Mouse (Mus musculus) limb, embryonic 11.5 days (tissue): ENCODE measurements around the gene Alyref. TPM values are rescaled to one million over a fixed set of nuclear protein-coding genes. Genes with fewer than 3 reads are reported as not detected.
A peak's percentile ranks its signal among the peaks of the same experiment; 100 is the strongest.

Source experiments
- ATAC-seq: fragments of 200-750 bp; cut with Nextera tagmentation; 2 replicates; pipeline ENCODE4 v1.8.0; 2017; ENCODE audit warnings: low read depth; ENCODE audit not compliant: insufficient number of reproducible peaks, low FRiP score, low TSS enrichment
- DNase-seq: peaks from one replicate; pipeline ENCODE4 v3.0.0-alpha.2; 2015; ENCODE audit warnings: low spot score
- H3K27ac ChIP-seq: fragments of 300-500 bp; sonication (generic); replicated peaks from 2 replicates; pipeline ENCODE4 v1.5.1; 2014; ENCODE audit warnings: low read depth, mild to moderate bottlenecking, low read length
- H3K27me3 ChIP-seq: fragments of 300-500 bp; sonication (generic); 2 replicates; pipeline ENCODE4 v1.6.1; 2014; ENCODE audit warnings: mild to moderate bottlenecking, low read length, mixed read lengths; ENCODE audit not compliant: control insufficient read depth, insufficient read depth
- H3K36me3 ChIP-seq: fragments of 300-500 bp; sonication (generic); 2 replicates; pipeline ENCODE4 v1.6.1; 2014; ENCODE audit warnings: mild to moderate bottlenecking, low read length, moderate library complexity, mixed read lengths; ENCODE audit not compliant: control insufficient read depth, insufficient read depth
- H3K4me1 ChIP-seq: fragments of 300-500 bp; sonication (generic); 2 replicates; pipeline ENCODE4 v1.6.1; 2014; ENCODE audit warnings: low read length, mixed read lengths; ENCODE audit not compliant: control insufficient read depth, insufficient read depth
- H3K4me2 ChIP-seq: fragments of 300-500 bp; sonication (generic); 2 replicates; pipeline ENCODE4 v1.6.1; 2014; ENCODE audit warnings: low read depth, mild to moderate bottlenecking, moderate library complexity; ENCODE audit not compliant: severe bottlenecking
- H3K4me3 ChIP-seq: fragments of 300-500 bp; sonication (generic); 2 replicates; pipeline ENCODE4 v1.5.1; 2014; ENCODE audit warnings: low read depth, low read length
- H3K9ac ChIP-seq: fragments of 300-500 bp; sonication (generic); 2 replicates; pipeline ENCODE4 v1.6.1; 2014; ENCODE audit warnings: mild to moderate bottlenecking, low read length
- H3K9me3 ChIP-seq: fragments of 300-500 bp; sonication (generic); 2 replicates; pipeline ENCODE4 v1.6.1; 2016; ENCODE audit warnings: low read length; ENCODE audit not compliant: control insufficient read depth
- WGBS: fragments of 180-500 bp; shearing (Covaris S2); extraction: QIAGEN DNeasy Blood & Tissue Kit; methylation state at CpG from one replicate; pipeline ENCODE4 v1.1.7; 2014; 5-methylcytosine and 5-hydroxymethylcytosine counted together
- polyA plus RNA-seq: library from polyadenylated mRNA; unstranded; fragments of >200 nt; fragmentation: Nextera tagmentation; extraction: Ambion mirVana; gene quantifications from 2 replicates; pipeline ENCODE4 v1.2.1, GENCODE M21; 2014

Alyref gene
- polyA plus RNA-seq, 1 experiment from 2014 or later: 850 TPM

DNA sequence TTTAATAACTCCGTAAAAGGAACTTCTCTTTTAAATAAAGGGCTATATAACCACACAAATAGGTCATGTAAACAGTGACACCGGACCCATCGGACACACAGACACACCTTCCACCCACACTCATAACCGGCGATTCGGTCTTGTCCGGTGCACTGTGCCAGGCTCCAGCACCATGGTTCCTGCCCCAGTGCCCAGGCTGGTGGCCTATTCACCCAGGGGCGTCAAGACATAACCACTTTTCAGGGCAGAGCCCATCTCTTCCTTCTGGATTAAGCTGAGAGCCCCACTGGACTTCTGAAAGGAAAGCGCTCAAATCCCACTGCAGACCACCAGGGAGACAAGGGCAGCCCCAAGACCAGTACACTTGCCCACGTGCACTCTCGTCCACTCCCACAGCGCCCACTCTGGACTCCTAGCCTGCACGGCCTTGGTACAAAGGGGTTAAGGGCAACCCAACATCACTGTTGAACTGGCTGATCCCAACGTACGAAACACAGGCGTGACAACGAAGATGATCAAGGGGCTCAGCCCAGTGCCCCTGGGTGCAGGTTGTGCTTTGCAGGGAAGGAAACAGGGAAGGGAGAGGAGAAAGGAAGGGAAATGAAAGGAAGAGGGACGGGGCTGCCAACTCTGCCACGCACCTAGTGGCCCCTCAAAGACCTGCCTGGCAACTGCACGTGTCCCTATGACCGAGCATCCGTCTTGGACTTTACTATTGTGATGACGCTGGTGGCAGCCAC, 30.6 kb upstream of the Alyref start:
- Histone ChIP-seq H3K27me3 (no peaks in the 10 kb centered on the region), H3K9ac (no peak overlapping the region), H3K4me3 (no peak overlapping the region), H3K9me3 (no peaks in the 10 kb centered on the region), H3K4me1 (peaks cover 23% of the 10 kb centered on the region), H3K4me2 (no peak overlapping the region), H3K36me3 (peaks cover 2% of the 10 kb centered on the region; the same call in 1 of the 2 replicates), H3K27ac (no peak overlapping the region)
- 94% methylated on average over 23 of the region's 23 CpGs for WGBS
- DNase-seq (no peak), ATAC-seq (no peak)

DNA sequence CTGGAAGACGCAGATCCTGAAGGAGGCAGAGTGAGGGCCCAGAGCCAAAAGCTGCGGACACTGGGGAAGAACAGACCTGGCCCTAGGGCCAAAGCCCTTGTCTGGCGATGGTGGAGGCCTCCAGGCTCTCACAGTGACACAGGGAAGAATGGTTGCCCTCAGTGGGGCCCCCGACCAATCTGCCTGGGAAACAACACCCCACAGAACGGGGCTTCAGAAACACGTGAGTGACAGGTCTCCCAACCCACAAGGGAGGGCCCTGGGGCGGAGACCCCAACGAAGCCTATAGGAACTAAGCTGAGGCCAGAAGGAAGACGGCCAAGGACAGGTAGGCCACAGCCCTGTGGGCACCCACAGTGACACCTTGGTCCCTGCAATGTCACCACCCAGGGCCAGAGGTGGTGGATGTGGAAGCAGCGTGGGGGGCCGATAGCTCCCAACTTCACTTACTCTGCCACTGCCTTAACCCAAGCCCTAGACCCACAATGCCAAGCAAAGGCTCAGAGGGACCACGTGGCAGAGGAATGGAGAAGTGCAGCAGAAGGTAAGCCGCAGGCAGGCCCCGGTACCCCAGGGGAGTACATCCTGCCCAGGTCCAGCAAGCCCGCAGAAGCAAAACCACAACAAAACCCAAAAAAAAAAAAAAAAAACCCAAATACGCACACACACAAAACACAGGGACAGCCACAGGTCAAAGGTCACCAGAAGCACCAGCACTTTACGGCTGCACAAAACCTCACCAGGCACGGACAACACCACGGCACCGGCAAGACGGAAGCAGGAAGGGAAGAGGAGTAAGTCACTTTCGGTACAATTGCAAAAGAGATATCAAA, 29.5 kb upstream of the Alyref start:
- no peak overlapping the region; the same call in 1 of the 2 replicates for H3K4me2 ChIP-seq
- WGBS: 83% methylated on average over 22 of the region's 22 CpGs
- H3K4me1 ChIP-seq: peaks cover 23% of the 10 kb centered on the region

DNA sequence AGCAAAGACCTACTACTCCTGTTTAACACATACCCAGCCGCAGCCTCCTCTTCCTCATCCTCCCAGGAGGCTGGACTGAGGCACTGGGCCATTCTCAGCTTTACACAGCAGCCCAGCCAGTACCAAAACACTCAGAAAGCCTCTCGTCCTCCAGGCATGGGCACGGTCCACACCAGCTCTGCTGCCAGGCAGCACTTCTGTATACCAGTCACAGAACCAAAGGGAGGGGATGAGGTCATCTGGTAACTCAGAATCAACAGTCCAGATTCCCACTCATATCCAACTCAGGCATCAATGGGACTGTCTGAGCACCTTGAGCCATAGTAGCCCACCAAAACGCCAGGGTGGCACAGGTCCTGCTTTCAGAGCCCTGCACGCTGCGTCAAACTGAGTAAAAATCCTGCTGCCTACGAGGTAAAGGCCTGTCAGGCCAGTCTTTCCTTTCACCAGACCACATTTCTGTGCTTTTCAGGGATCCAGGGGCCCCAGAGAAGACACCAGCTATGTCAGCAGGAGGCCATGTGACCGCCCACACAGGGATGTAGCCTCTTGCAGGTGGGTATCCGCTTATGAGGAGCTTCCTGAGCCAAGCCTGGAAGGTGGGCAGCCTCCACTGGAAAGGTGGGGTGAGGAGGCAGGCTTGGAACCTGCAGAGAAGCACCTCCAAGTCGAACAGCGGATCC, 28.8 kb upstream of the Alyref start:
- Histone ChIP-seq H3K4me2 (no peak overlapping the region; the same call in 1 of the 2 replicates), H3K4me1 (peaks cover 18% of the 10 kb centered on the region), H3K36me3 (peaks cover 2% of the 10 kb centered on the region; the same call in 1 of the 2 replicates), H3K4me3 (no peak overlapping the region), H3K27ac (no peak overlapping the region), H3K27me3 (no peaks in the 10 kb centered on the region), H3K9me3 (no peaks in the 10 kb centered on the region), H3K9ac (no peak overlapping the region)
- ATAC-seq: no peak
- no peak for DNase-seq
- 93% methylated on average over 11 of the region's 11 CpGs for WGBS

More for the DNA sequence above, 29.5 kb upstream of the Alyref start:
- no peak overlapping the region for H3K4me3 ChIP-seq
- no peak overlapping the region for H3K27ac ChIP-seq
- no peaks in the 10 kb centered on the region for H3K9me3 ChIP-seq
- DNase-seq (no peak), ATAC-seq (no peak)
- no peak overlapping the region for H3K9ac ChIP-seq
- no peaks in the 10 kb centered on the region for H3K27me3 ChIP-seq
- peaks cover 2% of the 10 kb centered on the region; the same call in 1 of the 2 replicates for H3K36me3 ChIP-seq

DNA sequence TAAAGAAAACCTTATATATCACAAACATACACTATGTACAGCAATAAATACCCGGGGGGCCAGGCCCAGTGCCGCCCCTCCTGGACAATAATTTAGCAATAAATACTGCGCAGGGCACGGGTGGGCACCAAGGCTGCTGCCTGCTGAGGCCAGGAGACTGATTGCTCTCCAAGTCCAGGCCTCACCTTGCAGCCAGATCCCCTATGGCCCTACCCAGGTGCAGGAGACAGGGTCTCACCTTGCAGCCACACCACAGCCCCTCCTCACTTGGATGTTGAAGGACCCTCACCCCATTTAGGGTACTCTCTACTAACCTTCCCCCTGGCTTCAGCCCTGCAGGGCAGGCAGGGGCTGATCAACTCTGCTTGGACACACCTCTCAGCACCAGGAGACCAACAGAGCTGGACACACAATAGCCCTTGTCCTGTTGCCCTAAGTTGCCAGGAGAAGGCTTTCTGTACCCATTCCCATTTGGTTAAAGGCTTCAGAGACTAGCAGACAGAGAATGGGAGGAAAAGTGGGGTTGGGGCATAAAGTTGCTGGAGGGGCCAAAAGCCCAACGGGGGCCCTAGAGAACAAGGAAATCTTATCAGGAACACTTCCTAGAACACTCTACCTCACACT, 27.1 kb upstream of the Alyref start, which contains the start of gene Sirt7:
Gene Sirt7 (minus strand): TSS at position 89 of the 624 bp plus-strand sequence.
- peaks cover 15% of the 10 kb centered on the region for H3K4me1 ChIP-seq
- no peaks in the 10 kb centered on the region for H3K9me3 ChIP-seq
- no peaks in the 10 kb centered on the region for H3K27me3 ChIP-seq
- peaks cover 10% of the 10 kb centered on the region for H3K36me3 ChIP-seq
- WGBS: 22% methylated on average over 5 of the region's 5 CpGs
- H3K9ac ChIP-seq: peak within 1 kb of the TSS; percentile 68
- H3K4me2 ChIP-seq: peak within 1 kb of the TSS; percentile 100
- H3K27ac ChIP-seq: peak within 1 kb of the TSS; percentile 74
- peak within 1 kb of the TSS; percentile 91 for H3K4me3 ChIP-seq
- peak; percentile 40 for ATAC-seq
- no peak for DNase-seq

DNA sequence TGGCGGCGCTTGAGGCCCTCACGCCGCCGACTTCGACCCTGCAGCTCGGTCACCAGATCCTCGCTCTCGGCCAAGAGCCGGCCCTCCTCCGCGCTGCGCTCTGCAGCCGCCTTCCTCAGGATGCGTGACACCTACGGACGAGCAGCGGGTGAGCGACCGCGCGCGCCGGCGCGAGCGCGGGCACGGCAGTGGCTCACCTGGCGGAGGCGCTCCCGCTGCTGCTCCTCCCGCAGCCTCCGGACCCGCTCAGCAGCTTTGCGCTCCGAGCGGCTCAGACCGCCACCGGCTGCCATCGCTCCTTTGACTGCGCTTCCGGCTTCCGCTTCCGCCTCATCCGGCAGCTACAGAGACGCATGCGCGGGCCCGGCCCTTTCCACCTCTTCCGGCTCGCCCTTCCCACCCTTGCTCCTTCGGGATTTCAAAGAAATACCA, 26.5 kb upstream of the Alyref start:
- Histone ChIP-seq H3K4me2 (peak overlapping the region; percentile 100), H3K27ac (peak overlapping the region; percentile 74), H3K9me3 (no peaks in the 10 kb centered on the region), H3K9ac (peak overlapping the region; percentile 68), H3K4me1 (peaks cover 10% of the 10 kb centered on the region), H3K27me3 (no peaks in the 10 kb centered on the region), H3K36me3 (peaks cover 12% of the 10 kb centered on the region), H3K4me3 (peak overlapping the region; percentile 91)
- DNase-seq (peak; percentile 88), ATAC-seq (peak; percentile 58; the same call in 1 of the 2 replicates)
- 0% methylated on average over 53 of the region's 53 CpGs for WGBS

DNA sequence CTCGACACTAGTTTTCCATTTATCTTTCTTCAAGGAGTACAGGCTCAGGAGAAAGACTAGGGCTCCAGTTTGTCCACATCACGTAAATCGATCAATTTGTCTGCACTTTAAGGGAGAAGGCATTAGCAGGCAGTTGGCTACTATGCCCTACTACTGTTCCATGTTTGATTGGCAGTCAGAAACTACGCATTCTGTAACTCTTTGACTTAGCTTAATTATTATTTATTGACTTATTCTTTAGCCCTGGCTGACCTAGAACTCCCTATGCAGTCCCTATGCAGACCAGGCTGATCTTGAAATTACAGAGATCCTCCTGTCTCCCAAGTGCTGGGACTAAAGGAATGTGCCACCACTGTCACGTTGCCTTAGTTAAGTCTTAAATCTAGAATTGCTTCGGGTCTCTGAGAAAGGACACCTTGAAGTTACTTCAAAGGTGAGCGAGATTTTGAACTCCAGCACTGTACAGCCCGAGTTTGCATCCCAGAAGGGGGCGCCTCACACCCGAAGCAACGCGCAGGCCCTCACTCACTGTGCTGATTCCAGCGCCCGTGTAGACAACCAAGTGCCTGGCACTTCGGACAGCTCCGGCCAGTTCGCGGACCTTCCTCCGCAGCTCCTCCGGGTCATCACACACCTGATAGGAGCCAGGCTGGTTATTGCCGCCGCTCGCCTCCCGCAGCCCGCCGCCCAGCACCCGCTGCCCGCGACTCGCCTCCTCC, 26.0 kb upstream of the Alyref start:
- no peaks in the 10 kb centered on the region for H3K9me3 ChIP-seq
- H3K4me1 ChIP-seq: peaks cover 8% of the 10 kb centered on the region
- H3K4me2 ChIP-seq: peak overlapping the region; percentile 100
- H3K27ac ChIP-seq: peak overlapping the region; percentile 74
- peak overlapping the region; percentile 91 for H3K4me3 ChIP-seq
- peak overlapping the region; percentile 68 for H3K9ac ChIP-seq
- H3K36me3 ChIP-seq: peaks cover 11% of the 10 kb centered on the region
- H3K27me3 ChIP-seq: no peaks in the 10 kb centered on the region
- DNase-seq: peak; percentile 72
- ATAC-seq: no peak
- WGBS: 13% methylated on average over 30 of the region's 30 CpGs

DNA sequence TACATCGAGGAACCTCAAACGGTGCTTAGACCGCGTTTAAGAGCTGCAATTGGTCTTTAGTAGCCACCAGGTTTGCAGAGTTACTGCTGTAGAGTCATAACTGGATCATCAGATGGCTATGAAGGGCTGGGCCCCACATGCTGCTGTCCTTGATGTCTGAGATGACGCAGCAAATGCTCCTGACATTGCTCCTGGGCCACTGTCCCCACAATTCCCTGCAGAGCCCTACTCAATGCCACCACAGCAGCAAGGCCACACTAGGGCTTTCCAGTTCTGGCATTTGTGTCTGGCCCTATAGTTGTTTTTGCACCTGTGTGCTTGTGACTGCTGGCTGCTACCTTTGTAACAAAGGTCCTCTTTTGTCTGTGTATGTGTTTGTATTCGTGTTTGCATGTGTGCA, 24.6 kb upstream of the Alyref start:
- Histone ChIP-seq H3K4me3 (no peak overlapping the region), H3K27ac (no peak overlapping the region), H3K9me3 (no peaks in the 10 kb centered on the region), H3K36me3 (peaks cover 12% of the 10 kb centered on the region), H3K27me3 (no peaks in the 10 kb centered on the region), H3K4me1 (peaks cover 11% of the 10 kb centered on the region), H3K9ac (no peak overlapping the region), H3K4me2 (no peak overlapping the region)
- 90% methylated on average over 6 of the region's 6 CpGs for WGBS
- DNase-seq (no peak), ATAC-seq (no peak)
